ENCODE assay signal across 10 mouse cellular contexts in genomic region chr4:100355566-100355965, GRCm38 (mm10).
DNase-seq lines count a peak whose midpoint lies in the region; ATAC-seq and TF ChIP-seq lines count a peak whose summit lies in the region.
"Had no signal": no experiment of that assay in that cellular context is flagged by ENCODE, and none has a peak within 500 bp of the region (broad histone marks: within the 10 kb centered on the region; RNA-seq: fewer than 3 reads in every experiment).

No protein-coding gene starts in this region.

- no peak overlapping the region for H3K9ac ChIP-seq in kidney, embryonic 14.5 days (ENCODE audit: low read depth, low read length)
- no peak overlapping the region for H3K9ac ChIP-seq in stomach, embryonic 14.5 days (replicated peaks; ENCODE audit: low read depth, low read length)
- H3K9ac ChIP-seq in stomach, postnatal 0 days (ENCODE audit: low read length) = no peak overlapping the region

- 68% methylated on average over 5 of the region's 5 CpGs for WGBS in kidney, embryonic 14.5 days
- 75% methylated on average over 5 of the region's 5 CpGs for WGBS in stomach, embryonic 14.5 days
- 69% methylated on average over 5 of the region's 5 CpGs for WGBS in stomach, postnatal 0 days

- TF ChIP-seq EP300 in stomach, postnatal 0 days (optimal IDR thresholded peaks at IDR 0.05) = no peak

- H3K27ac ChIP-seq in kidney, embryonic 14.5 days (ENCODE audit: low read depth, low read length) = no peak overlapping the region
- no peak overlapping the region for H3K27ac ChIP-seq in stomach, embryonic 14.5 days (ENCODE audit: low read length)
- H3K27ac ChIP-seq in stomach, postnatal 0 days (replicated peaks) = no peak overlapping the region

- H3K4me2 ChIP-seq in kidney, embryonic 14.5 days (replicated peaks; ENCODE audit: low read depth, low read length) = no peak overlapping the region
- no peak overlapping the region for H3K4me2 ChIP-seq in stomach, embryonic 14.5 days (replicated peaks; ENCODE audit: low read depth, low read length)
- H3K4me2 ChIP-seq in stomach, postnatal 0 days (replicated peaks; ENCODE audit: low read depth) = no peak overlapping the region

- H3K4me3 ChIP-seq in kidney, embryonic 14.5 days (ENCODE audit: low read length) = no peak overlapping the region
- H3K4me3 ChIP-seq in stomach, embryonic 14.5 days (ENCODE audit: low read depth, low read length) = no peak overlapping the region
- H3K4me3 ChIP-seq in stomach, postnatal 0 days (ENCODE audit: low read depth, low read length) = no peak overlapping the region

- ATAC-seq in kidney, embryonic 14.5 days (ENCODE audit: low FRiP score, low TSS enrichment) = no peak
- peak; percentile 46; the same call in 1 of the 2 replicates for ATAC-seq in stomach, embryonic 14.5 days (ENCODE audit: insufficient number of reproducible peaks, insufficient read depth, low FRiP score, low read depth)
- no peak for ATAC-seq in stomach, postnatal 0 days (ENCODE audit: low FRiP score, low TSS enrichment)
- ATAC-seq: inflammation-experienced regulatory T-cells, adult 6 months had no signal

- TF ChIP-seq CTCF in stomach, postnatal 0 days (IDR thresholded peaks at IDR 0.05; ENCODE audit: low read depth) = no peak

- H3K4me1 ChIP-seq in kidney, embryonic 14.5 days (ENCODE audit: control insufficient read depth, insufficient read depth, low read length) = 0 out of 2 replicates have a peak, but pooled peaks cover 3% of the 10 kb centered on the region
- H3K4me1 ChIP-seq in stomach, embryonic 14.5 days (ENCODE audit: control insufficient read depth, insufficient read depth, low read length) = 0 out of 2 replicates have a peak, but pooled peaks cover 6% of the 10 kb centered on the region
- no peaks in the 10 kb centered on the region for H3K4me1 ChIP-seq in stomach, postnatal 0 days (replicated peaks; ENCODE audit: control insufficient read depth, insufficient read depth)

- no peaks in the 10 kb centered on the region for H3K9me3 ChIP-seq in kidney, embryonic 14.5 days (ENCODE audit: control insufficient read depth, low read length)
- no peaks in the 10 kb centered on the region for H3K9me3 ChIP-seq in stomach, embryonic 14.5 days (ENCODE audit: control insufficient read depth, low read depth, low read length)
- no peaks in the 10 kb centered on the region for H3K9me3 ChIP-seq in stomach, postnatal 0 days (ENCODE audit: control insufficient read depth, low read length)

- intact Hi-C loops in heart, postnatal 36 days (cut with DNase I) = no loop called here

- H3K27me3 ChIP-seq in kidney, embryonic 14.5 days (ENCODE audit: control insufficient read depth, insufficient read depth, low read length) = no peaks in the 10 kb centered on the region
- no peaks in the 10 kb centered on the region for H3K27me3 ChIP-seq in stomach, embryonic 14.5 days (ENCODE audit: control insufficient read depth, insufficient read depth, low read length)
- no peaks in the 10 kb centered on the region for H3K27me3 ChIP-seq in stomach, postnatal 0 days (ENCODE audit: control insufficient read depth, insufficient read depth, low read length)

- H3K36me3 ChIP-seq in kidney, embryonic 14.5 days (ENCODE audit: control insufficient read depth, insufficient read depth, low read length) = no peaks in the 10 kb centered on the region
- H3K36me3 ChIP-seq in stomach, embryonic 14.5 days (ENCODE audit: control insufficient read depth, insufficient read depth, low read length) = no peaks in the 10 kb centered on the region
- H3K36me3 ChIP-seq in stomach, postnatal 0 days (ENCODE audit: control insufficient read depth, insufficient read depth, low read length) = no peaks in the 10 kb centered on the region

- DNase-seq in adrenal gland, postnatal 10 days = peak; percentile 55
- no peak for DNase-seq in adrenal gland, adult 18-20 months (ENCODE audit: low spot score in 2 of 2)
- peak; percentile 18 for DNase-seq in kidney, postnatal 10 days
- DNase-seq in stomach, postnatal 0 days (ENCODE audit: low spot score) = no peak
- peak; percentile 8 for DNase-seq in right cerebral cortex, postnatal 4 days
- DNase-seq in heart, postnatal 36 days = no peak
- DNase-seq: lung, postnatal 36 days had no signal

Comparison
In these comparisons a context has a peak if more than half of its experiments do, and no peak if none do; other contexts are left out.
1. DNase-seq: peak in adrenal gland, postnatal 10 days (single experiment), kidney, postnatal 10 days (single experiment) and right cerebral cortex, postnatal 4 days (single experiment); none in adrenal gland, adult 18-20 months (0 of 2), stomach, postnatal 0 days (single experiment) and heart, postnatal 36 days (0 of 2).